Mouse (Mus musculus) testis, adult 2 months (tissue): ENCODE measurements around the gene Fdxacb1.

Experiments used
- CTCF ChIP-seq: fragments of 200-500 bp; IDR thresholded peaks from 2 replicates; pipeline ENCODE4 v1.5.1; 2012; ENCODE audit warnings: low read depth, mild to moderate bottlenecking, inconsistent platforms, low read length, moderate library complexity; ENCODE audit not compliant: control insufficient read depth, insufficient read depth, insufficient replicate concordance
- POLR2A ChIP-seq: fragments of 200-500 bp; IDR thresholded peaks from 2 replicates; pipeline ENCODE4 v1.6.1; 2012; ENCODE audit warnings: low read depth, mild to moderate bottlenecking, inconsistent platforms, low read length, moderate library complexity; ENCODE audit not compliant: control insufficient read depth

DNA sequence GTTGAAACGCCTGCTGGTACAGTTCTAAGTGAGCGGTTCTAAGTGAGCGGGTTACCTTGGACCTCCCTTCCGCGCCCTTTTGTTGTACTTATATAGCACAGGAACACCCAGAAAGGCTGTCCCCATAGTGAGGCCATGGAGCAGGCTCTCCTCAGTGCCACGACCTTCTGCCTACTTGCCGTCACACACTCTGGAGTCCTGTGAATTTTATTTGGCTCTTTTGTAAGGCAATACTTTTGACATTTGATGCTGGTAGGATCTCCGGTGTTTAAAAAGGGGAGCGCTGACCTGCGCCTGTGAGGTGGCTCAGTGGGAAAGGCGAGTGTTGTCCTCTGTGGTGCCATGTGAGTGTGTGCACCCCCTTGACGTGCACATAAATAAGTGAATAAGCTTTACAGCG is 41.1 kb downstream of the Fdxacb1 start:
- no peak for TF ChIP-seq CTCF
- no peak for TF ChIP-seq POLR2A
